Mouse (Mus musculus) intestine, postnatal 0 days (tissue): Measurements from ENCODE around the gene M1ap. TPM values are rescaled to one million over a fixed set of nuclear protein-coding genes. Genes with fewer than 3 reads are reported as not detected.

Experiments
- ATAC-seq: fragments of 200-750 bp; cut with Nextera tagmentation; 2 replicates; pipeline ENCODE4 v1.8.0; 2017; ENCODE audit warnings: mild to moderate bottlenecking, moderate TSS enrichment, moderate library complexity
- H3K27ac ChIP-seq: fragments of 300-500 bp; sonication (generic); 2 replicates; pipeline ENCODE4 v1.5.1; 2014; ENCODE audit warnings: mild to moderate bottlenecking, low read depth, low read length, moderate library complexity
- H3K27me3 ChIP-seq: fragments of 300-500 bp; sonication (generic); replicated peaks from 2 replicates; pipeline ENCODE4 v1.6.1; 2014; ENCODE audit warnings: low read length, mixed read lengths; ENCODE audit not compliant: control insufficient read depth, insufficient read depth
- H3K36me3 ChIP-seq: fragments of 300-500 bp; sonication (generic); 2 replicates; pipeline ENCODE4 v1.6.1; 2014; ENCODE audit warnings: mild to moderate bottlenecking, moderate library complexity; ENCODE audit not compliant: control insufficient read depth, insufficient read depth
- H3K4me1 ChIP-seq: fragments of 300-500 bp; sonication (generic); replicated peaks from 2 replicates; pipeline ENCODE4 v1.6.1; 2014; ENCODE audit warnings: antibody characterized with exemption, low read length, mixed read lengths; ENCODE audit not compliant: control insufficient read depth, insufficient read depth
- H3K4me2 ChIP-seq: fragments of 300-500 bp; sonication (generic); replicated peaks from 2 replicates; pipeline ENCODE4 v1.6.1; 2014; ENCODE audit warnings: low read depth, mild to moderate bottlenecking, moderate library complexity
- H3K4me3 ChIP-seq: fragments of 300-500 bp; sonication (generic); 2 replicates; pipeline ENCODE4 v1.5.1; 2014; ENCODE audit warnings: low read depth, low read length
- H3K9ac ChIP-seq: fragments of 300-500 bp; sonication (generic); 2 replicates; pipeline ENCODE4 v1.6.1; 2014; ENCODE audit warnings: mild to moderate bottlenecking, low read depth, low read length
- H3K9me3 ChIP-seq: fragments of 300-500 bp; sonication (generic); 2 replicates; pipeline ENCODE4 v1.6.1; 2016; ENCODE audit warnings: mixed run types; ENCODE audit not compliant: control insufficient read depth
- CTCF ChIP-seq: sonication (generic); IDR thresholded peaks from 2 replicates; pipeline ENCODE4 v1.5.1; 2016; ENCODE audit warnings: low read depth, mild to moderate bottlenecking, control low read depth, antibody characterized with exemption, moderate library complexity
- WGBS: fragments of 180-500 bp; shearing (Covaris S2); extraction: QIAGEN DNeasy Blood & Tissue Kit; methylation state at CpG from one replicate; pipeline ENCODE4 v1.1.7; 2014; 5-methylcytosine and 5-hydroxymethylcytosine counted together
- polyA plus RNA-seq: library from polyadenylated mRNA; unstranded; fragments of >200 nt; fragmentation: Nextera tagmentation; extraction: Ambion mirVana; gene quantifications from 2 replicates; pipeline ENCODE4 v1.2.1, GENCODE M21; 2015

Gene M1ap
- polyA plus RNA-seq, 1 experiment from 2014 or later, result 0.16 TPM

GRCm38 (mm10) chr6:83017190-83017589, 70.5 kb downstream of the M1ap start:
- Histone ChIP-seq H3K4me3 (no peak overlapping the region), H3K4me2 (no peak overlapping the region), H3K36me3 (no peaks in the 10 kb centered on the region), H3K27ac (no peak overlapping the region), H3K9ac (no peak overlapping the region), H3K9me3 (no peaks in the 10 kb centered on the region), H3K4me1 (no peaks in the 10 kb centered on the region), H3K27me3 (no peaks in the 10 kb centered on the region)
- ATAC-seq, result no peak
- 37% methylated on average over 3 of the region's 3 CpGs for whole genome bisulfite sequencing
- no peak for TF ChIP-seq CTCF

GRCm38 (mm10) chr6:83019044-83019443, 72.3 kb downstream of the M1ap start:
- no peaks in the 10 kb centered on the region for H3K27me3 ChIP-seq
- no peak overlapping the region for H3K4me2 ChIP-seq
- no peak for ATAC-seq
- H3K9me3 ChIP-seq, result no peaks in the 10 kb centered on the region
- no peaks in the 10 kb centered on the region for H3K36me3 ChIP-seq
- H3K27ac ChIP-seq, result no peak overlapping the region
- no peak overlapping the region for H3K9ac ChIP-seq
- 73% methylated on average over 3 of the region's 3 CpGs for WGBS
- no peaks in the 10 kb centered on the region for H3K4me1 ChIP-seq
- no peak overlapping the region for H3K4me3 ChIP-seq
- no peak for TF ChIP-seq CTCF

GRCm38 (mm10) chr6:83020121-83020520, 73.4 kb downstream of the M1ap start:
- ATAC-seq, result no peak
- Histone ChIP-seq H3K4me3 (no peak overlapping the region), H3K9ac (no peak overlapping the region), H3K27me3 (no peaks in the 10 kb centered on the region), H3K9me3 (no peaks in the 10 kb centered on the region), H3K4me2 (no peak overlapping the region), H3K36me3 (no peaks in the 10 kb centered on the region), H3K4me1 (no peaks in the 10 kb centered on the region), H3K27ac (no peak overlapping the region)
- no peak for TF ChIP-seq CTCF
- WGBS, result 89% methylated on average over 6 of the region's 6 CpGs

GRCm38 (mm10) chr6:83020836-83021593, 74.3 kb downstream of the M1ap start:
- H3K4me1 ChIP-seq, result no peaks in the 10 kb centered on the region
- ATAC-seq, result no peak
- no peak overlapping the region for H3K4me2 ChIP-seq
- no peaks in the 10 kb centered on the region for H3K9me3 ChIP-seq
- H3K27me3 ChIP-seq, result no peaks in the 10 kb centered on the region
- no peaks in the 10 kb centered on the region for H3K36me3 ChIP-seq
- no peak overlapping the region for H3K9ac ChIP-seq
- no peak overlapping the region for H3K4me3 ChIP-seq
- no peak for TF ChIP-seq CTCF
- WGBS, result 74% methylated on average over 4 of the region's 4 CpGs
- H3K27ac ChIP-seq, result no peak overlapping the region

- H3K4me2 ChIP-seq, result no peak overlapping the region
- no peaks in the 10 kb centered on the region for H3K4me1 ChIP-seq
- ATAC-seq, result no peak
- no peak overlapping the region for H3K4me3 ChIP-seq
- no peak overlapping the region for H3K27ac ChIP-seq
- H3K27me3 ChIP-seq, result no peaks in the 10 kb centered on the region
- 88% methylated on average over 9 of the region's 9 CpGs for WGBS
- H3K36me3 ChIP-seq, result no peaks in the 10 kb centered on the region
- no peak for TF ChIP-seq CTCF
- no peak overlapping the region for H3K9ac ChIP-seq
- no peaks in the 10 kb centered on the region for H3K9me3 ChIP-seq
These were observed 76.3 kb downstream of the M1ap start for GRCm38 (mm10) chr6:83023008-83023407.

GRCm38 (mm10) chr6:83023786-83024185, 77.1 kb downstream of the M1ap start:
- no peaks in the 10 kb centered on the region for H3K4me1 ChIP-seq
- H3K36me3 ChIP-seq, result no peaks in the 10 kb centered on the region
- H3K27me3 ChIP-seq, result no peaks in the 10 kb centered on the region
- TF ChIP-seq CTCF, result no peak
- H3K9ac ChIP-seq, result no peak overlapping the region
- H3K27ac ChIP-seq, result no peak overlapping the region
- H3K4me2 ChIP-seq, result no peak overlapping the region
- no peak overlapping the region for H3K4me3 ChIP-seq
- no peak for ATAC-seq
- 80% methylated on average over 2 of the region's 2 CpGs for WGBS
- H3K9me3 ChIP-seq, result no peaks in the 10 kb centered on the region
